Mouse (Mus musculus): Measurements from ENCODE around the gene Tspan31. TPM values are rescaled to one million over a fixed set of nuclear protein-coding genes. Genes with fewer than 3 reads are reported as not detected.
A peak's percentile ranks its signal among the peaks of the same experiment; 100 is the strongest.

Gene Tspan31
- polyA plus RNA-seq, 1 experiment from 2014 or later, result 189 TPM

- H3K4me3 ChIP-seq (ENCODE audit: low read length), result no peak overlapping the region
- H3K9me3 ChIP-seq (ENCODE audit: control insufficient read depth, low read length), result no peaks in the 10 kb centered on the region
- no peak overlapping the region for H3K27ac ChIP-seq (ENCODE audit: low read length)
- WGBS, result 19% methylated on average over 10 of the region's 10 CpGs
- ATAC-seq, result peak; percentile 31; the same call in 1 of the 2 replicates
- H3K4me2 ChIP-seq (ENCODE audit: low read depth, low read length), result peak overlapping the region; percentile 41
- 0 out of 2 replicates have a peak overlapping the region, but pooled peaks have one; percentile 3 for H3K9ac ChIP-seq (ENCODE audit: low read depth, low read length)
- H3K4me1 ChIP-seq (ENCODE audit: control insufficient read depth, insufficient read depth, low read length), result no peaks in the 10 kb centered on the region
- no peaks in the 10 kb centered on the region for H3K36me3 ChIP-seq (ENCODE audit: control insufficient read depth, insufficient read depth, low read length)
- H3K27me3 ChIP-seq (replicated peaks; ENCODE audit: control insufficient read depth, insufficient read depth, low read length), result peaks cover 42% of the 10 kb centered on the region
These were observed 20.0 kb downstream of the Tspan31 start for GRCm38 (mm10) chr10:127050119-127050474.

- no peak overlapping the region for H3K27ac ChIP-seq (ENCODE audit: low read length)
- H3K27me3 ChIP-seq (replicated peaks; ENCODE audit: control insufficient read depth, insufficient read depth, low read length), result peaks cover 42% of the 10 kb centered on the region
- ATAC-seq, result peak; percentile 69
- H3K9me3 ChIP-seq (ENCODE audit: control insufficient read depth, low read length), result no peaks in the 10 kb centered on the region
- peak overlapping the region; percentile 41 for H3K4me2 ChIP-seq (ENCODE audit: low read depth, low read length)
- 0 out of 2 replicates have a peak overlapping the region, but pooled peaks have one; percentile 3 for H3K9ac ChIP-seq (ENCODE audit: low read depth, low read length)
- H3K36me3 ChIP-seq (ENCODE audit: control insufficient read depth, insufficient read depth, low read length), result 0 out of 2 replicates have a peak, but pooled peaks cover 3% of the 10 kb centered on the region
- H3K4me1 ChIP-seq (ENCODE audit: control insufficient read depth, insufficient read depth, low read length), result no peaks in the 10 kb centered on the region
- 2% methylated on average over 29 of the region's 29 CpGs for WGBS
- peak overlapping the region; percentile 31 for H3K4me3 ChIP-seq (ENCODE audit: low read length)
These were observed 20.5 kb downstream of the Tspan31 start for GRCm38 (mm10) chr10:127049395-127050118.

- Histone ChIP-seq H3K4me2 (ENCODE audit: low read depth, low read length) (peak overlapping the region; percentile 41), H3K36me3 (ENCODE audit: control insufficient read depth, insufficient read depth, low read length) (0 out of 2 replicates have a peak, but pooled peaks cover 3% of the 10 kb centered on the region), H3K9ac (ENCODE audit: low read depth, low read length) (no peak overlapping the region; the same call in 1 of the 2 replicates), H3K27ac (ENCODE audit: low read length) (no peak overlapping the region), H3K9me3 (ENCODE audit: control insufficient read depth, low read length) (no peaks in the 10 kb centered on the region), H3K4me3 (ENCODE audit: low read length) (peak overlapping the region; percentile 31), H3K4me1 (ENCODE audit: control insufficient read depth, insufficient read depth, low read length) (no peaks in the 10 kb centered on the region), H3K27me3 (replicated peaks; ENCODE audit: control insufficient read depth, insufficient read depth, low read length) (peaks cover 42% of the 10 kb centered on the region)
- WGBS, result 4% methylated on average over 35 of the region's 35 CpGs
- ATAC-seq, result no peak
These were observed 21.3 kb downstream of the Tspan31 start for GRCm38 (mm10) chr10:127048608-127049394.

GRCm38 (mm10) chr10:127047954-127048353 lies 22.1 kb downstream of the Tspan31 start, which contains the start of gene Cyp27b1:
Gene Cyp27b1 (plus strand): TSS chr10:127048250.
- Histone ChIP-seq H3K27me3 (replicated peaks; ENCODE audit: control insufficient read depth, insufficient read depth, low read length) (peaks cover 42% of the 10 kb centered on the region), H3K9ac (ENCODE audit: low read depth, low read length) (no peak within 1 kb of the TSS; the same call in 1 of the 2 replicates), H3K4me3 (ENCODE audit: low read length) (peak within 1 kb of the TSS; percentile 31), H3K27ac (ENCODE audit: low read length) (no peak within 1 kb of the TSS), H3K4me2 (ENCODE audit: low read depth, low read length) (peak within 1 kb of the TSS; percentile 41), H3K9me3 (ENCODE audit: control insufficient read depth, low read length) (no peaks in the 10 kb centered on the region), H3K36me3 (ENCODE audit: control insufficient read depth, insufficient read depth, low read length) (0 out of 2 replicates have a peak, but pooled peaks cover 3% of the 10 kb centered on the region), H3K4me1 (ENCODE audit: control insufficient read depth, insufficient read depth, low read length) (peaks cover under 1% of the 10 kb centered on the region; the same call in 1 of the 2 replicates)
- 41% methylated on average over 5 of the region's 5 CpGs for WGBS
- no peak for ATAC-seq

GRCm38 (mm10) chr10:127043187-127043586 lies 26.9 kb downstream of the Tspan31 start:
- Histone ChIP-seq H3K9ac (ENCODE audit: low read depth, low read length) (no peak overlapping the region), H3K4me2 (ENCODE audit: low read depth, low read length) (no peak overlapping the region), H3K9me3 (ENCODE audit: control insufficient read depth, low read length) (no peaks in the 10 kb centered on the region), H3K4me1 (ENCODE audit: control insufficient read depth, insufficient read depth, low read length) (peaks cover 7% of the 10 kb centered on the region; the same call in 1 of the 2 replicates), H3K27ac (ENCODE audit: low read length) (no peak overlapping the region), H3K36me3 (ENCODE audit: control insufficient read depth, insufficient read depth, low read length) (0 out of 2 replicates have a peak, but pooled peaks cover 3% of the 10 kb centered on the region), H3K27me3 (replicated peaks; ENCODE audit: control insufficient read depth, insufficient read depth, low read length) (peaks cover 9% of the 10 kb centered on the region), H3K4me3 (ENCODE audit: low read length) (no peak overlapping the region)
- WGBS, result 92% methylated on average over 6 of the region's 6 CpGs
- no peak for ATAC-seq

- peak; percentile 5; the same call in 1 of the 2 replicates for ATAC-seq
- Histone ChIP-seq H3K4me3 (ENCODE audit: low read length) (peak overlapping the region; percentile 96), H3K27me3 (replicated peaks; ENCODE audit: control insufficient read depth, insufficient read depth, low read length) (peaks cover 3% of the 10 kb centered on the region), H3K9me3 (ENCODE audit: control insufficient read depth, low read length) (no peaks in the 10 kb centered on the region), H3K4me1 (ENCODE audit: control insufficient read depth, insufficient read depth, low read length) (peaks cover 7% of the 10 kb centered on the region; the same call in 1 of the 2 replicates), H3K27ac (ENCODE audit: low read length) (no peak overlapping the region), H3K36me3 (ENCODE audit: control insufficient read depth, insufficient read depth, low read length) (0 out of 2 replicates have a peak, but pooled peaks cover 3% of the 10 kb centered on the region), H3K4me2 (ENCODE audit: low read depth, low read length) (peak overlapping the region; percentile 97), H3K9ac (ENCODE audit: low read depth, low read length) (peak overlapping the region; percentile 80)
- 16% methylated on average over 5 of the region's 5 CpGs for WGBS
These were observed 27.5 kb downstream of the Tspan31 start for GRCm38 (mm10) chr10:127042468-127043115.

GRCm38 (mm10) chr10:127041774-127042338 lies 28.2 kb downstream of the Tspan31 start:
- no peaks in the 10 kb centered on the region for H3K9me3 ChIP-seq (ENCODE audit: control insufficient read depth, low read length)
- peak; percentile 91 for ATAC-seq
- peak overlapping the region; percentile 97 for H3K4me2 ChIP-seq (ENCODE audit: low read depth, low read length)
- H3K4me1 ChIP-seq (ENCODE audit: control insufficient read depth, insufficient read depth, low read length), result peaks cover 7% of the 10 kb centered on the region; the same call in 1 of the 2 replicates
- H3K27me3 ChIP-seq (replicated peaks; ENCODE audit: control insufficient read depth, insufficient read depth, low read length), result no peaks in the 10 kb centered on the region
- H3K27ac ChIP-seq (ENCODE audit: low read length), result 0 out of 2 replicates have a peak overlapping the region, but pooled peaks have one; percentile 66
- H3K4me3 ChIP-seq (ENCODE audit: low read length), result peak overlapping the region; percentile 96
- H3K9ac ChIP-seq (ENCODE audit: low read depth, low read length), result peak overlapping the region; percentile 80
- under 1% methylated on average over 44 of the region's 44 CpGs for WGBS
- 0 out of 2 replicates have a peak, but pooled peaks cover 3% of the 10 kb centered on the region for H3K36me3 ChIP-seq (ENCODE audit: control insufficient read depth, insufficient read depth, low read length)

- WGBS, result under 1% methylated on average over 28 of the region's 28 CpGs
- Histone ChIP-seq H3K9ac (ENCODE audit: low read depth, low read length) (peak within 1 kb of the TSS; percentile 80), H3K9me3 (ENCODE audit: control insufficient read depth, low read length) (no peaks in the 10 kb centered on the region), H3K27me3 (replicated peaks; ENCODE audit: control insufficient read depth, insufficient read depth, low read length) (no peaks in the 10 kb centered on the region), H3K4me1 (ENCODE audit: control insufficient read depth, insufficient read depth, low read length) (peaks cover 7% of the 10 kb centered on the region; the same call in 1 of the 2 replicates), H3K27ac (ENCODE audit: low read length) (0 out of 2 replicates have a peak within 1 kb of the TSS, but pooled peaks have one; percentile 66), H3K4me2 (ENCODE audit: low read depth, low read length) (peak within 1 kb of the TSS; percentile 97), H3K36me3 (ENCODE audit: control insufficient read depth, insufficient read depth, low read length) (0 out of 2 replicates have a peak, but pooled peaks cover 3% of the 10 kb centered on the region), H3K4me3 (ENCODE audit: low read length) (peak within 1 kb of the TSS; percentile 96)
- peak; percentile 76 for ATAC-seq
These were observed 28.7 kb downstream of the Tspan31 start, which contains the start of the genes Mettl1 and Eef1akmt3 for GRCm38 (mm10) chr10:127041274-127041766. Gene Mettl1 (plus strand): TSS chr10:127041414. Gene Eef1akmt3 (minus strand): TSS chr10:127041513.
